Mouse (Mus musculus) megakaryocyte, embryonic 14.5 days (primary cell): ENCODE measurements around the gene Inpp5a.

Source experiments
- FLI1 ChIP-seq: IDR thresholded peaks from 2 replicates; pipeline ENCODE4 v1.6.1; 2012; ENCODE audit warnings: low read length, inconsistent platforms, mixed read lengths
- GATA1 ChIP-seq: IDR thresholded peaks from 3 replicates; pipeline ENCODE4 v1.6.1; 2012; ENCODE audit warnings: mixed read lengths, low read length, inconsistent platforms, borderline replicate concordance

DNA sequence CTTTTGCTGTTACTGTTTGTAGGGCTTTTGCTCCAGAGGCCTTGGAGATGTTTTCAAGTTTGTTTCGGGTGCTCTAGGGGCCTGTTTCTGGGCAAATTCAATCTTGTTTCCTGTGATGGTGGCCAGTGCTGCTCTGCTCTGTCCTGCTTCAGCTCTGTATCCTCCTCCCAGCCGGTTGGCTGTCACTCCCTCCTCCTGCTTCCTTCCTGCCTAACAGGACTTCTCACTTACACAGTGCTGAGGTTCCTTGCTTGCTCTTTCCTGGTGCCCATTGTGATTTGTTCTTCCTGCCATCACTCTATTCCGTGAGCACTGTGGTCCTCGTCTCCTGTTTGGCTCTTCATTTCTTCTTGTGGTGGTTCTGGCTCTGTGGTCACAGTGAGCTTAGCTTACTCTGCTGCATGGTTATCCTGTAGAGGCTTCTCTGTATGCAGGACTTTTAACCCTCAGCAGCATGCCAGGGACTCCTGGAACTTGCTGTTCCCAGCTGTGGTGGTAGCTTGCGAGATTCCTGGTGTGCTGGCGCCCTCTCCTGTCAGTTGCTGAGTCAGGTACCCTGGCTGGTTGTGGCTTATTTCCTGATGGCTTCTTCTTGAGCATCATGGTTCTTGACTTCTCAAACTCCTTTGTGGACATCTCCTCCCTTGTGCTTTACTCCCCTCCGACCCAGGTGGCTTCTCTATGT, 84.1 kb downstream of the Inpp5a start:
- TF ChIP-seq GATA1, result no peak
- TF ChIP-seq FLI1, result no peak
